Mouse (Mus musculus): ENCODE data around the gene Tcf19. TPM values are rescaled to one million over a fixed set of nuclear protein-coding genes. Genes with fewer than 3 reads are reported as not detected.

Gene Tcf19
- 53.4 and 59.0 TPM in 2 replicates for polyA plus RNA-seq (2016; fragmentation: Nextera tagmentation; extraction: Ambion mirVana)

DNA sequence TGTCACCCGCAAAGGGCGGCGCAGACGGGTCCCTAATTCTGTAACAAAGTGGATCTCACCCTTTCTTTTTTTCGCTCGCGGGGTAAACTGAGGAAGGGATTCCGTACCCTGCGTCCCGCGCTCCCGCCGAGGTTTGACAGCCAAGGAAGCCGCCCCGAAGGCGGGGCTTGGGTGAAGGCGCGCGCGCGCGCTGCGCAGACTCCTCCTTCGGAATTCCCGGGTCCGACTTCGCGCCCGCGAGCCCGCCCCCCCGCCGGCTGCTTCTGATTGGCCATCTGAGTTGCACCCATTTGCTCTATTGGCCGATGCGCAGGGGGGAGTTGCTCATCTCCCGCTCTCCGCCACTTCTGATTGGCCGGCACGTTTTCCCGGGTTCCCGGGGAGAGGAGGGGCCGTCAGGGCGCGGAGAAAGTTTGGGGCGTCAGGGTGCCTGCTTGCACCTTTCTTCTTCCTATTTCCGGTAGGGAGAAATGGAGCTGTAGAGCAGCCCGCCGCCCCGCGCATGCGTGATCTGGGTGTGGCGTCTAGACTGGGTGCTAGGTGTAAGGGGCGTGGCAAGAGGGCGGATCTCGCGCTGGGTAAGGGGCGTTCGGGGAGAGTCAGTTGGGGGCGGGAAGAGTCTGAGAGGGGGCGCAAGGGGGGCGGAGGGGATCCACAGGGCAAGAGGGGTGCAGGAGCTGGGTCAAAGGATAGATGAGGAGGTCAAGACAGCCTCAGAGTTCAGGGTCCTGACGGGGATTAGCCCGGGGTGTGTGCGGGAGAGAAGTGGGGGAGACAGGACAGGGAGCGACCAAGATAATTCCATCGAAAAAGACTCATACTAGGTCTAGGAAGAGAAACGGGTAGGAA, at the start of gene Tcf19, which contains the start of gene Cchcr1:
TSS of gene Tcf19 (minus strand) at position 173 of the 849 bp plus-strand sequence.
TSS of gene Cchcr1 (plus strand) at position 449 of the 849 bp plus-strand sequence.
- peaks cover 35% of the 10 kb centered on the region for H3K4me1 ChIP-seq
- H3K4me3 ChIP-seq (replicated peaks), result peak within 1 kb of the TSS; percentile 56
- WGBS, result under 1% methylated on average over 67 of the region's 67 CpGs
- H3K9me3 ChIP-seq, result no peaks in the 10 kb centered on the region
- H3K9ac ChIP-seq, result peak within 1 kb of the TSS; percentile 63
- no peaks in the 10 kb centered on the region for H3K27me3 ChIP-seq
- peaks cover 19% of the 10 kb centered on the region for H3K36me3 ChIP-seq (replicated peaks)
- H3K27ac ChIP-seq, result 0 out of 2 replicates have a peak within 1 kb of the TSS, but pooled peaks have one; percentile 46
- H3K4me2 ChIP-seq, result peak within 1 kb of the TSS; percentile 77
- ATAC-seq (ENCODE audit: low FRiP score), result peak; percentile 94

GRCm38 (mm10) chr17:35558216-35558615, 41.6 kb upstream of the Tcf19 start:
- Histone ChIP-seq H3K27ac (no peak overlapping the region), H3K4me1 (no peaks in the 10 kb centered on the region), H3K4me3 (replicated peaks) (no peak overlapping the region), H3K27me3 (no peaks in the 10 kb centered on the region), H3K36me3 (replicated peaks) (no peaks in the 10 kb centered on the region), H3K9ac (no peak overlapping the region), H3K4me2 (no peak overlapping the region), H3K9me3 (no peaks in the 10 kb centered on the region)
- ATAC-seq (ENCODE audit: low FRiP score), result no peak
- 61% methylated on average over 8 of the region's 8 CpGs for whole genome bisulfite sequencing

GRCm38 (mm10) chr17:35557351-35557750, 40.7 kb upstream of the Tcf19 start:
- Histone ChIP-seq H3K9me3 (no peaks in the 10 kb centered on the region), H3K27ac (no peak overlapping the region), H3K4me3 (replicated peaks) (no peak overlapping the region), H3K4me1 (no peaks in the 10 kb centered on the region), H3K27me3 (no peaks in the 10 kb centered on the region), H3K36me3 (replicated peaks) (no peaks in the 10 kb centered on the region), H3K4me2 (no peak overlapping the region), H3K9ac (no peak overlapping the region)
- WGBS, result 84% methylated on average over 9 of the region's 9 CpGs
- ATAC-seq (ENCODE audit: low FRiP score), result no peak

GRCm38 (mm10) chr17:35556812-35557211, 40.2 kb upstream of the Tcf19 start:
- Histone ChIP-seq H3K36me3 (replicated peaks) (no peaks in the 10 kb centered on the region), H3K4me2 (no peak overlapping the region), H3K9ac (no peak overlapping the region), H3K4me1 (no peaks in the 10 kb centered on the region), H3K9me3 (no peaks in the 10 kb centered on the region), H3K4me3 (replicated peaks) (no peak overlapping the region), H3K27me3 (no peaks in the 10 kb centered on the region), H3K27ac (no peak overlapping the region)
- ATAC-seq (ENCODE audit: low FRiP score), result no peak
- WGBS, result 31% methylated on average over 5 of the region's 5 CpGs

DNA sequence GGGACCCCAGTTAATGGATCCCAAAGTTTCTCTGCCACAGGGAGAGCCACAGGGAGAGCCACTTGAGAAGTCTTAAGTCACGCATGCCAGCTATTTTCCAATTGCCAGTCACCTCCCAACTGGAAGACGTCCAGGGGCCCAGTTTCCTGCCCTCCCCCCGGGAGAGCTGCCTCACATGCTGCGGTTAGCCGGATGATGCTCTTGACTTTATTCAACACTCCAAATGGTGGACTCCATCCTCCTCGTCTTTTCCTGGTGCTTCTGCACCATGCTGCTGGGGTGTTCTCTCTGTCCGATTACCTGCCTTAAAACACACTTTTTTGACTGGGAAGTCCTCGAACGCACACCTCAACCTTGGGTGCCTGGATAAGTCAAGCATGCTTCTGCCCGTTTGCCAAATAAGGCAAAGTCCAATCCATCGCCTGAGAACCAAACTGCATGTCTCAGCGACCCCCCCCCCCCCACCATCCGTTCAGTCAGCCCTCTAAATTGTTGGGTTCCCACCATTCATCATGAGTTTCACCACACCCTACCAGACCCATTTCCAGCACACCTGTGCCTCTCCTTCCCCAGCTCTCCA, 39.7 kb upstream of the Tcf19 start:
- Histone ChIP-seq H3K27me3 (no peaks in the 10 kb centered on the region), H3K36me3 (replicated peaks) (no peaks in the 10 kb centered on the region), H3K9me3 (no peaks in the 10 kb centered on the region), H3K4me2 (no peak overlapping the region), H3K4me1 (no peaks in the 10 kb centered on the region), H3K4me3 (replicated peaks) (no peak overlapping the region), H3K27ac (no peak overlapping the region), H3K9ac (no peak overlapping the region)
- no peak for ATAC-seq (ENCODE audit: low FRiP score)
- WGBS, result 93% methylated on average over 13 of the region's 13 CpGs

DNA sequence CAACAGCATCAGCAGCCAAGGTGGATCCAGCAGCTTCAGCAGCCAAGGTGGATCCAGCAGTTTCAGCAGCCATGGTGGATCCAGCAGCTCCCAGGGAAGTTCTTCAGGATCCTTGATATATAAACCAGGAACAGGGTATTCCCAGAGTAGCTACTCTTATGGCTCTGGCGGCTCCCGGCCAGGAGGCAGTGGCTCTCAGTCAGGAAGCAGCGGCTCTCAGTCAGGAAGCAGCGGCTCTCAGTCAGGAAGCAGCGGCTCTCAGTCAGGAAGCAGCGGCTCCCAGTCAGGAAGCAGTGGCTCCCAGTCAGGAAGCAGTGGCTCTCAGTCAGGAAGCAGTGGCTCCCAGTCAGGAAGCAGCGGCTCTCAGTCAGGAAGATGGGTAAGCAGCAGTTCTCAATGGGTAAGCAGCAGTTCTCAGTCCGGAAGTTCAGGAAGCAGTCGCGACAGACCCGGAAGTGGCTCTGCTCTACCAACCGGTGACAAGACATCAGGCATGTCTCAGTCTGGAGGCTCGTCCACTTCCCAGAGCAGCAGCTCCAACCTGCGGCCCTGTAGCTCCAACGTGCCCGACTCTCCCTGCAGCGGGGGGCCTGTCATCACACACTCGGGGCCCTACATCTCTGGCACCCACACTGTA, 38.3 kb upstream of the Tcf19 start:
- Histone ChIP-seq H3K9ac (no peak overlapping the region), H3K27me3 (no peaks in the 10 kb centered on the region), H3K27ac (no peak overlapping the region), H3K4me1 (no peaks in the 10 kb centered on the region), H3K4me2 (no peak overlapping the region), H3K9me3 (no peaks in the 10 kb centered on the region), H3K36me3 (replicated peaks) (no peaks in the 10 kb centered on the region), H3K4me3 (replicated peaks) (no peak overlapping the region)
- 93% methylated on average over 18 of the region's 18 CpGs for WGBS
- ATAC-seq (ENCODE audit: low FRiP score), result no peak

DNA sequence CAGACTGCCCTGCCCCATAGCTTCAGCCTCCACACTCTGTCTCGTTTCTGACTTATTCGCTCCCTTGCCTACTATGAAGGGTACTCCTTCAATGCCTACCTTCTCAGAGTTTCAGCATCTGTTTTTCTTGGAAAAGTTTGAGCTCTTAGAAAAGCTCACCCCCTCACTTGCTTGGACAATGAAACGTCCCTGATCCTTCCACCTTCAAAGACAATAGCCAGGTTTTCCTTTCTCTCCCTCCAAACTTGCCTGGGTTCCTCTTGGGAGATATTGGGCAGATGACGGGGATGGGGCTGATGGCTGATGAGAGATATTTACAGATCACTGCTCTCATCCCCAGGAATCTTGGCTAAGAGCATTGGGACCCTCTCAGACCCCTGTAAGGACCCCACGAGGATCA, 37.7 kb upstream of the Tcf19 start:
- no peaks in the 10 kb centered on the region for H3K9me3 ChIP-seq
- H3K27ac ChIP-seq, result no peak overlapping the region
- no peak for ATAC-seq (ENCODE audit: low FRiP score)
- WGBS, result 85% methylated on average over 5 of the region's 5 CpGs
- no peaks in the 10 kb centered on the region for H3K36me3 ChIP-seq (replicated peaks)
- no peak overlapping the region for H3K4me3 ChIP-seq (replicated peaks)
- H3K4me1 ChIP-seq, result no peaks in the 10 kb centered on the region
- no peak overlapping the region for H3K4me2 ChIP-seq
- no peaks in the 10 kb centered on the region for H3K27me3 ChIP-seq
- no peak overlapping the region for H3K9ac ChIP-seq

DNA sequence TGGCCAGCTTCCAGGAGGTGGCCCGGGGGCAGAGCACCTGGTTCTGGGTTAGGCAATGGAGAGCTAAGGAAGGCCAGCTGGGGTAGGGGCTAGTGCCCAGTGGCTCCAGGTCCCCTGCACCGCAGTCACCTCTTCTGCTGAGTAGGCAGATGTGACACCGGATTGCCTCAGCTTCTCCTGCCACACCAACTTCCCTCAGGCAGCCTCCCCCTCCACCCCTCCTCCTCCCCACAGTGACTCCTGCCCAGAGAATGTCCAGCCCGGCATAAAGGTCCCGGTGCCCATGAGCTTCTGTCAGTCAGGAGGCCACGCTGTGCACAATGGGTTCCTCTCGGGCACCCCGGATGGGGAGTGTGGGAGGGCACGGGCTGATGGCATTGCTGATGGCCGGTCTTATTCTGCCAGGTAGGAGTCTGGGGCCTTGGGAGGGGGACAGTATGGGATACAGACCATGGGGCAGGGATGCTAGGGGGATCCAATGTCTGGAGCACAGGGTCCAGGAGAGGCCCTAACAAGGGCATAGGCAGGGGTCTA, 35.3 kb upstream of the Tcf19 start, which contains the start of gene Cdsn:
TSS of gene Cdsn (plus strand) at position 248 of the 534 bp plus-strand sequence.
- no peak for ATAC-seq (ENCODE audit: low FRiP score)
- Histone ChIP-seq H3K4me2 (no peak within 1 kb of the TSS), H3K4me3 (replicated peaks) (no peak within 1 kb of the TSS), H3K27ac (no peak within 1 kb of the TSS), H3K9ac (no peak within 1 kb of the TSS), H3K9me3 (no peaks in the 10 kb centered on the region), H3K27me3 (no peaks in the 10 kb centered on the region), H3K36me3 (replicated peaks) (no peaks in the 10 kb centered on the region), H3K4me1 (no peaks in the 10 kb centered on the region; the same call in 1 of the 2 replicates)
- 83% methylated on average over 10 of the region's 10 CpGs for WGBS

DNA sequence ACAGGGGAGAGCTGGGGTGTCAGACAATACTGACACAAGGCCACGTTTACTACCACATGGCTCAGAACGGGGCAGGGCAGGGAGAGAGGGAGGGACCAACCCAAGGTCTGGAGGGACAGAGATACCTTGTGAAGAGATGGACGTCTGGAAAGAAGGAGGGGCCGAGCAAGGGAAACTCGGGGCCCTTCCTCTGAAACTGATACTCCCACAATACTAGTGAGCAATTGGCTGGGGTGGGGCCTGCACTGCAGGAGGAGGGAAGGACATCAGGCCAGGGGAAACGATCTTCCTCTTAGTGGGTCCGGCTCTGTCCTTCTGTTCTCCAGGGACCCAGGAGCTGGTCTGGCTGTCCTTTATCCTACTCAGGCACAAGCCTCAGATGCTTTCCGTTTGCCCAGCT, 34.2 kb upstream of the Tcf19 start:
- Histone ChIP-seq H3K36me3 (replicated peaks) (no peaks in the 10 kb centered on the region), H3K9me3 (no peaks in the 10 kb centered on the region), H3K27ac (no peak overlapping the region), H3K27me3 (no peaks in the 10 kb centered on the region), H3K9ac (no peak overlapping the region), H3K4me3 (replicated peaks) (no peak overlapping the region), H3K4me2 (no peak overlapping the region), H3K4me1 (peaks cover 6% of the 10 kb centered on the region; the same call in 1 of the 2 replicates)
- 63% methylated on average over 8 of the region's 8 CpGs for WGBS
- ATAC-seq (ENCODE audit: low FRiP score), result no peak

DNA sequence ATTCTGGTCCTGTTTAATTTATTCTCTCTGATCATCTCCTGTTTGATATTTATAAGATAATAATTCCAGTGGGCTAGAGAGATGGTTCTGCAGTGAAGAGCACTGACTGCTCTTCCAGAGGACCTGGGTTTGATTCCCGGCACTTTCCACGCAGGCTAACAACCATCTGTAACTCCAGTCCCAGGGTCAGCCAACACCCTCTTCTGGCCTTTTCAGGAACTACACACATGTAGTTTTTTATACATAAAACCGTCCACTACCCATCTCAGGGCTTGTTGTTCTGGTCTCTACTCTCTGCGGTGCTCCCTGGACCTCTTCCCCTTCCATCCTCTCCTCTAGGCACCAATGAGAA, 33.5 kb upstream of the Tcf19 start:
- 96% methylated on average over 4 of the region's 4 CpGs for WGBS

GRCm38 (mm10) chr17:35549437-35550142, 33.0 kb upstream of the Tcf19 start:
- H3K36me3 ChIP-seq (replicated peaks), result no peaks in the 10 kb centered on the region
- H3K4me2 ChIP-seq, result no peak overlapping the region
- peaks cover 6% of the 10 kb centered on the region; the same call in 1 of the 2 replicates for H3K4me1 ChIP-seq
- WGBS, result 55% methylated on average over 15 of the region's 15 CpGs
- peak overlapping the region; percentile 36; the same call in 1 of the 2 replicates for H3K27ac ChIP-seq
- no peaks in the 10 kb centered on the region for H3K9me3 ChIP-seq
- ATAC-seq (ENCODE audit: low FRiP score), result no peak
- no peak overlapping the region for H3K4me3 ChIP-seq (replicated peaks)
- no peaks in the 10 kb centered on the region for H3K27me3 ChIP-seq
- no peak overlapping the region for H3K9ac ChIP-seq

More for the DNA sequence above, 33.5 kb upstream of the Tcf19 start:
- Histone ChIP-seq H3K4me3 (replicated peaks) (no peak overlapping the region), H3K4me2 (no peak overlapping the region), H3K36me3 (replicated peaks) (no peaks in the 10 kb centered on the region), H3K27ac (no peak overlapping the region), H3K27me3 (no peaks in the 10 kb centered on the region), H3K4me1 (peaks cover 6% of the 10 kb centered on the region; the same call in 1 of the 2 replicates), H3K9ac (no peak overlapping the region), H3K9me3 (no peaks in the 10 kb centered on the region)
- no peak for ATAC-seq (ENCODE audit: low FRiP score)

DNA sequence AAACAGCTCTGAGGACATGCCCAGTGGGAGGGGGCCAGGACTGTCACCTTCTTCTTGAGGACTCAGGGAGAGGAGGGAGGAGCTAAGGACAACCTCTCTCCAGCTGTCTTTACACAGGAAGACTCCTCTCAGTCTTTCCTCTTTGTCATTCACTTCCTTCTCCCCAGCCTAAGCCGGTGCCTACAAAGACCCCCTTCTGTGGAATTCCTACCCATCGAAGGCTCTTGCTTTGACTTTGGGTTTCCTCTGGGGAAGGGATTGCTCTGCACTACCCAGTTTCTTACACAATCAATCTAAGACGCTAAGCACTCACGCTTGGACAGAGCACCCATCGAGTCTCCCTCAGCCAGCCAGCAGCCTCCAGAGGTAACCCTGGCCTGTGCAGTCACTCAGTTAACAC, 32.0 kb upstream of the Tcf19 start:
- H3K9me3 ChIP-seq, result no peaks in the 10 kb centered on the region
- no peak overlapping the region for H3K27ac ChIP-seq
- H3K4me2 ChIP-seq, result no peak overlapping the region
- ATAC-seq (ENCODE audit: low FRiP score), result no peak
- no peaks in the 10 kb centered on the region for H3K36me3 ChIP-seq (replicated peaks)
- H3K27me3 ChIP-seq, result no peaks in the 10 kb centered on the region
- H3K4me3 ChIP-seq (replicated peaks), result no peak overlapping the region
- no peak overlapping the region for H3K9ac ChIP-seq
- peaks cover 8% of the 10 kb centered on the region for H3K4me1 ChIP-seq
- WGBS, result 14% methylated on average over 5 of the region's 5 CpGs

All from forebrain, embryonic 12.5 days (tissue).